Comparison of ENCODE assay signal across 8 mouse cellular contexts in the genomic region with DNA sequence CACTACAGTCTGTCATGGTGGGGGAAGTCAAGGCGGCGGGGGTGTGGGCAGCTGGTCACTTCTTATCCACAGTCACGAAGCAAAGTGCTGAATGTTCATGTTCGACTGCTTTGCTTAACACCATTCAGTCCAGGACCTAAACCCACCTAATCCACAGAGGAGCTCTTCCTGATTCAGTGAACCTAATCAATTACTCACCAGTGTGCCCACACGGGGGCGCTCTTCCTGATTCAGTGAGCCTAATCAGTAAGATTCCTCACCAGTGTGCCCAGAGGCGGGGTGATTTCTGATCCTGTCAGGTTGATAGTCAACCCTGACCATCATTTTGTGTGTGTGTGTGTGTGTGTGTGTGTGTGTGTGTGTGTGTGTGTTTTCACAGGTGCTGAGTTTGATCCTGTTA. TPM values are rescaled to one million over a fixed set of nuclear protein-coding genes. Genes with fewer than 3 reads are reported as not detected.
DNase-seq lines count a peak whose midpoint lies in the region; ATAC-seq and TF ChIP-seq lines count a peak whose summit lies in the region.

No protein-coding gene starts in this region.

- no peaks in the 10 kb centered on the region for H3K36me3 ChIP-seq in midbrain, embryonic 11.5 days (ENCODE audit: control insufficient read depth, insufficient read depth, low read length)
- no peaks in the 10 kb centered on the region for H3K36me3 ChIP-seq in midbrain, embryonic 16.5 days (ENCODE audit: control insufficient read depth, insufficient read depth, low read length)
- H3K36me3 ChIP-seq in liver, postnatal 0 days (replicated peaks; ENCODE audit: insufficient read depth, low read length), result no peaks in the 10 kb centered on the region; the same call in 1 of the 2 replicates

- no peak for TF ChIP-seq EP300 in liver, postnatal 0 days (IDR thresholded peaks at IDR 0.05; ENCODE audit: low read depth)

- H3K4me3 ChIP-seq in midbrain, embryonic 11.5 days (ENCODE audit: low read depth, low read length), result no peak overlapping the region
- no peak overlapping the region for H3K4me3 ChIP-seq in midbrain, embryonic 16.5 days (ENCODE audit: low read depth, low read length)
- H3K4me3 ChIP-seq in liver, postnatal 0 days (ENCODE audit: low read depth, low read length), result no peak overlapping the region

- peak; percentile 42 to 59 for DNase-seq in cerebellum, postnatal 14 days
- no peak for DNase-seq in cerebellum, adult 8-10 months
- peak; percentile 94 for DNase-seq in midbrain, embryonic 11.5 days (ENCODE audit: low spot score, missing footprints)
- peak; percentile 58 for DNase-seq in c-Kit-positive CD71-negative TER-119-negative erythroid progenitor cells, embryonic 14.5 days (ENCODE audit: low read depth)
- DNase-seq in liver, postnatal 0 days, result peak; percentile 72
- DNase-seq in urinary bladder, postnatal 4 days (ENCODE audit: low spot score in 2 of 2), result no peak
- DNase-seq in right cerebral cortex, postnatal 36 days (ENCODE audit: low spot score in 2 of 2), result no peak

- H3K9ac ChIP-seq in midbrain, embryonic 11.5 days (ENCODE audit: low read length), result no peak overlapping the region
- H3K9ac ChIP-seq in midbrain, embryonic 16.5 days (ENCODE audit: low read depth, low read length), result no peak overlapping the region
- no peak overlapping the region for H3K9ac ChIP-seq in liver, postnatal 0 days (replicated peaks)

- H3K9me3 ChIP-seq in midbrain, embryonic 11.5 days (ENCODE audit: control insufficient read depth, low read length), result no peaks in the 10 kb centered on the region
- H3K9me3 ChIP-seq in midbrain, embryonic 16.5 days (replicated peaks; ENCODE audit: control insufficient read depth, low read length, poor library complexity, severe bottlenecking), result no peaks in the 10 kb centered on the region
- H3K9me3 ChIP-seq in liver, postnatal 0 days (ENCODE audit: low read length), result no peaks in the 10 kb centered on the region

- no peaks in the 10 kb centered on the region for H3K27me3 ChIP-seq in midbrain, embryonic 11.5 days (ENCODE audit: control insufficient read depth, insufficient read depth, low read length)
- H3K27me3 ChIP-seq in midbrain, embryonic 16.5 days (ENCODE audit: control insufficient read depth, insufficient read depth, low read depth, low read length), result no peaks in the 10 kb centered on the region
- no peaks in the 10 kb centered on the region for H3K27me3 ChIP-seq in liver, postnatal 0 days (ENCODE audit: insufficient read depth, low read length)

- H3K27ac ChIP-seq in midbrain, embryonic 11.5 days (ENCODE audit: low read depth, low read length), result no peak overlapping the region
- no peak overlapping the region for H3K27ac ChIP-seq in midbrain, embryonic 16.5 days (ENCODE audit: low read length)
- no peak overlapping the region for H3K27ac ChIP-seq in liver, postnatal 0 days (ENCODE audit: low read depth)

- H3K4me2 ChIP-seq in midbrain, embryonic 11.5 days, result no peak overlapping the region
- H3K4me2 ChIP-seq in midbrain, embryonic 16.5 days (ENCODE audit: low read length), result no peak overlapping the region
- no peak overlapping the region for H3K4me2 ChIP-seq in liver, postnatal 0 days (ENCODE audit: low read depth, low read length)

- peak; percentile 80 for TF ChIP-seq CTCF in liver, postnatal 0 days (IDR thresholded peaks at IDR 0.05; ENCODE audit: low read depth)

- 43% methylated on average over 7 of the region's 7 CpGs for WGBS in midbrain, embryonic 11.5 days
- WGBS in midbrain, embryonic 16.5 days, result 44% methylated on average over 7 of the region's 7 CpGs
- 35% methylated on average over 7 of the region's 7 CpGs for WGBS in liver, postnatal 0 days (ENCODE audit: insufficient replicate concordance)

- H3K4me1 ChIP-seq in midbrain, embryonic 11.5 days (ENCODE audit: control insufficient read depth, insufficient read depth, low read length), result no peaks in the 10 kb centered on the region
- no peaks in the 10 kb centered on the region for H3K4me1 ChIP-seq in midbrain, embryonic 16.5 days (ENCODE audit: control insufficient read depth, insufficient read depth, low read length)
- H3K4me1 ChIP-seq in liver, postnatal 0 days (ENCODE audit: insufficient read depth), result no peaks in the 10 kb centered on the region; the same call in 1 of the 2 replicates

- no peak for ATAC-seq in midbrain, embryonic 11.5 days (ENCODE audit: low FRiP score)
- no peak for ATAC-seq in midbrain, embryonic 16.5 days
- ATAC-seq in liver, postnatal 0 days, result no peak

RNA-seq across cellular contexts. Expression of gene Itgb2, which starts 13.2 kb away (rescaled TPM):
- 0.57 and 0.59 TPM in 2 replicates for polyA plus RNA-seq in midbrain, embryonic 11.5 days (2014; fragmentation: Nextera tagmentation; extraction: Ambion mirVana)
- 0.59 and 0.67 TPM in 2 replicates for polyA plus RNA-seq in midbrain, embryonic 16.5 days (2015; fragmentation: Nextera tagmentation; extraction: Ambion mirVana)
- 18.7 and 23.1 TPM in 2 replicates for polyA plus RNA-seq in liver, postnatal 0 days (2015; fragmentation: Nextera tagmentation; extraction: Ambion mirVana)

RNA-seq across cellular contexts. Expression of gene Fam207a, which starts 27.6 kb away (rescaled TPM):
- 38.7 and 42.2 TPM in 2 replicates for polyA plus RNA-seq in midbrain, embryonic 11.5 days (2014; fragmentation: Nextera tagmentation; extraction: Ambion mirVana)
- 40.5 and 44.1 TPM in 2 replicates for polyA plus RNA-seq in midbrain, embryonic 16.5 days (2015; fragmentation: Nextera tagmentation; extraction: Ambion mirVana)
- polyA plus RNA-seq in liver, postnatal 0 days (2015; fragmentation: Nextera tagmentation; extraction: Ambion mirVana), result 14.8 and 15.5 TPM in 2 replicates

RNA-seq across cellular contexts. Expression of gene Pttg1ip, which starts 38.3 kb away (rescaled TPM):
- 68.5 and 73.2 TPM in 2 replicates for polyA plus RNA-seq in midbrain, embryonic 11.5 days (2014; fragmentation: Nextera tagmentation; extraction: Ambion mirVana)
- 63.6 and 70.8 TPM in 2 replicates for polyA plus RNA-seq in midbrain, embryonic 16.5 days (2015; fragmentation: Nextera tagmentation; extraction: Ambion mirVana)
- 126 and 129 TPM in 2 replicates for polyA plus RNA-seq in liver, postnatal 0 days (2015; fragmentation: Nextera tagmentation; extraction: Ambion mirVana)

Comparison
In these comparisons a context has a peak if more than half of its experiments do, and no peak if none do; other contexts are left out.
1. DNase-seq: peak in cerebellum, postnatal 14 days (2 of 2), midbrain, embryonic 11.5 days (single experiment), c-Kit-positive CD71-negative TER-119-negative erythroid progenitor cells, embryonic 14.5 days (single experiment) and liver, postnatal 0 days (single experiment); none in cerebellum, adult 8-10 months (single experiment), urinary bladder, postnatal 4 days (0 of 2) and right cerebral cortex, postnatal 36 days (0 of 2).
2. RNA of gene Itgb2, which starts 13.2 kb away (polyA plus RNA-seq): 18.7 to 23.1 TPM in liver, postnatal 0 days; 0.59 to 0.67 TPM in midbrain, embryonic 16.5 days and 0.57 to 0.59 TPM in midbrain, embryonic 11.5 days; every median in the first group is over 10 times any median in the second.